8 mouse cellular contexts compared by ENCODE assay signal in genomic region chr9:109058006-109058765, GRCm38 (mm10). TPM values are rescaled to one million over a fixed set of nuclear protein-coding genes. Genes with fewer than 3 reads are reported as not detected.
A peak's percentile ranks its signal among the peaks of the same experiment; 100 is the strongest.
DNase-seq lines count a peak whose midpoint lies in the region; ATAC-seq and TF ChIP-seq lines count a peak whose summit lies in the region.

No protein-coding gene starts in this region.

- no peaks in the 10 kb centered on the region for H3K9me3 ChIP-seq in neural tube, embryonic 12.5 days

- H3K36me3 ChIP-seq in neural tube, embryonic 12.5 days: peaks cover 53% of the 10 kb centered on the region
- peaks cover 20% of the 10 kb centered on the region for H3K36me3 ChIP-seq in small intestine, adult 2 months (ENCODE audit: control insufficient read depth, insufficient read depth, low read length)

- no peak overlapping the region for H3K4me3 ChIP-seq in neural tube, embryonic 12.5 days
- peak overlapping the region; percentile 61 for H3K4me3 ChIP-seq in small intestine, adult 2 months (ENCODE audit: low read depth, low read length)

- TF ChIP-seq CTCF in small intestine, adult 2 months (IDR thresholded peaks at IDR 0.05; ENCODE audit: extremely low read depth, insufficient read length, insufficient replicate concordance, low read depth, low read length): no peak

- peaks cover 25% of the 10 kb centered on the region for H3K4me1 ChIP-seq in neural tube, embryonic 12.5 days
- peaks cover 24% of the 10 kb centered on the region for H3K4me1 ChIP-seq in small intestine, adult 2 months (ENCODE audit: control insufficient read depth, insufficient read depth, insufficient read length, low read length)

- TF ChIP-seq POLR2A in small intestine, adult 2 months (IDR thresholded peaks at IDR 0.05; ENCODE audit: low read depth, low read length): no peak

- peak; percentile 94 for DNase-seq in heart, adult 11 months
- no peak for DNase-seq in heart, postnatal 4 days
- DNase-seq in neural tube, embryonic 10.5 days (ENCODE audit: extremely low spot score, low spot score): no peak
- peak; percentile 75 for DNase-seq in induced T-regulatory cell, adult 2 months (ENCODE audit: low read depth)
- no peak for DNase-seq in retina, embryonic 14.5 days (ENCODE audit: low spot score)
- no peak for DNase-seq in layer of hippocampus, adult 18-20 months (ENCODE audit: low spot score in 2 of 2)

- WGBS in neural tube, embryonic 12.5 days: 95% methylated on average over 19 of the region's 19 CpGs
- WGBS in small intestine, adult 2 months: 88% methylated on average over 19 of the region's 19 CpGs

- no peaks in the 10 kb centered on the region for H3K27me3 ChIP-seq in neural tube, embryonic 12.5 days (replicated peaks)
- H3K27me3 ChIP-seq in small intestine, adult 2 months (ENCODE audit: control insufficient read depth, insufficient read depth, low read length): no peaks in the 10 kb centered on the region

- no peak overlapping the region for H3K27ac ChIP-seq in neural tube, embryonic 12.5 days
- peak overlapping the region; percentile 93 for H3K27ac ChIP-seq in small intestine, adult 2 months (ENCODE audit: insufficient read depth, low read depth, low read length)

- no peak overlapping the region for H3K4me2 ChIP-seq in neural tube, embryonic 12.5 days (replicated peaks)

- no peak for ATAC-seq in neural tube, embryonic 12.5 days (ENCODE audit: low FRiP score, low read depth)

- 0 out of 2 replicates have a peak overlapping the region, but pooled peaks have one; percentile 55 for H3K9ac ChIP-seq in neural tube, embryonic 12.5 days

RNA-seq across cellular contexts. Expression of gene Trex1, which starts 1.3 kb away (rescaled TPM):
- 1 to 10 TPM; 9.1 to 9.3 TPM for total RNA-seq in heart, postnatal 4 days (2021)
- polyA plus RNA-seq in neural tube, embryonic 12.5 days (2016; fragmentation: Nextera tagmentation; extraction: Ambion mirVana): 8.9 and 10.6 TPM in 2 replicates
- 51.9 and 174 TPM in 2 replicates for polyA plus RNA-seq in small intestine, adult 2 months (2012; rRNA removed)
- 10 to 100 TPM; 14.6 to 16.6 TPM for total RNA-seq in layer of hippocampus, adult 18-20 months (2021)

RNA-seq across cellular contexts. Expression of gene Atrip, which starts 15.7 kb away (rescaled TPM):
- total RNA-seq in heart, postnatal 4 days (2021): 10 to 100 TPM; 10.4 to 11.1 TPM
- 29.8 and 30.1 TPM in 2 replicates for polyA plus RNA-seq in neural tube, embryonic 12.5 days (2016; fragmentation: Nextera tagmentation; extraction: Ambion mirVana)
- polyA plus RNA-seq in small intestine, adult 2 months (2012; rRNA removed): 5.8 and 10.7 TPM in 2 replicates
- 10 to 100 TPM; 23.7 to 28.0 TPM for total RNA-seq in layer of hippocampus, adult 18-20 months (2021)

RNA-seq across cellular contexts. Expression of gene Shisa5, which starts 19.8 kb away (rescaled TPM):
- 10 to 100 TPM; 48.2 to 50.4 TPM for total RNA-seq in heart, postnatal 4 days (2021)
- 44.4 and 45.0 TPM in 2 replicates for polyA plus RNA-seq in neural tube, embryonic 12.5 days (2016; fragmentation: Nextera tagmentation; extraction: Ambion mirVana)
- 406 and 675 TPM in 2 replicates for polyA plus RNA-seq in small intestine, adult 2 months (2012; rRNA removed)
- total RNA-seq in layer of hippocampus, adult 18-20 months (2021): 10 to 100 TPM; 46.0 to 56.0 TPM

RNA-seq across cellular contexts. Expression of gene Ccdc51, which starts 24.1 kb away (rescaled TPM):
- total RNA-seq in heart, postnatal 4 days (2021): 10 to 100 TPM; 11.5 to 12.2 TPM
- 14.5 and 15.0 TPM in 2 replicates for polyA plus RNA-seq in neural tube, embryonic 12.5 days (2016; fragmentation: Nextera tagmentation; extraction: Ambion mirVana)
- polyA plus RNA-seq in small intestine, adult 2 months (2012; rRNA removed): 5.5 and 11.3 TPM in 2 replicates
- 1 to 10 TPM; 8.7 to 9.3 TPM for total RNA-seq in layer of hippocampus, adult 18-20 months (2021)

RNA-seq across cellular contexts. Expression of gene Tma7, which starts 24.2 kb away (rescaled TPM):
- total RNA-seq in heart, postnatal 4 days (2021): 100 to 1,000 TPM; 294 to 307 TPM
- 739 and 773 TPM in 2 replicates for polyA plus RNA-seq in neural tube, embryonic 12.5 days (2016; fragmentation: Nextera tagmentation; extraction: Ambion mirVana)
- polyA plus RNA-seq in small intestine, adult 2 months (2012; rRNA removed): 0.58 and 1.6 TPM in 2 replicates
- total RNA-seq in layer of hippocampus, adult 18-20 months (2021): 100 to 1,000 TPM; 286 to 308 TPM

Comparison
In these comparisons a context has a peak if more than half of its experiments do, and no peak if none do; other contexts are left out.
1. DNase-seq: peak in heart, adult 11 months (single experiment) and induced T-regulatory cell, adult 2 months (single experiment); none in heart, postnatal 4 days (single experiment), neural tube, embryonic 10.5 days (single experiment), retina, embryonic 14.5 days (single experiment) and layer of hippocampus, adult 18-20 months (0 of 2).